Mouse (Mus musculus): ENCODE measurements around the gene Ccdc130. TPM values are rescaled to one million over a fixed set of nuclear protein-coding genes. Genes with fewer than 3 reads are reported as not detected.
A peak's percentile ranks its signal among the peaks of the same experiment; 100 is the strongest.

Gene Ccdc130
- total RNA-seq, 1 experiment from 2014 or later: 22.5 TPM

- ATAC-seq (ENCODE audit: extremely low read depth, insufficient number of reproducible peaks, low FRiP score, poor library complexity, severe bottlenecking): no peak
Observed at GRCm38 (mm10) chr8:84241821-84242220, 28.4 kb downstream of the Ccdc130 start.

GRCm38 (mm10) chr8:84241167-84241566, 29.0 kb downstream of the Ccdc130 start:
- no peak for ATAC-seq (ENCODE audit: extremely low read depth, insufficient number of reproducible peaks, low FRiP score, poor library complexity, severe bottlenecking)

- ATAC-seq (ENCODE audit: extremely low read depth, insufficient number of reproducible peaks, low FRiP score, poor library complexity, severe bottlenecking): no peak
Observed at GRCm38 (mm10) chr8:84237542-84238229, 32.5 kb downstream of the Ccdc130 start.

DNA sequence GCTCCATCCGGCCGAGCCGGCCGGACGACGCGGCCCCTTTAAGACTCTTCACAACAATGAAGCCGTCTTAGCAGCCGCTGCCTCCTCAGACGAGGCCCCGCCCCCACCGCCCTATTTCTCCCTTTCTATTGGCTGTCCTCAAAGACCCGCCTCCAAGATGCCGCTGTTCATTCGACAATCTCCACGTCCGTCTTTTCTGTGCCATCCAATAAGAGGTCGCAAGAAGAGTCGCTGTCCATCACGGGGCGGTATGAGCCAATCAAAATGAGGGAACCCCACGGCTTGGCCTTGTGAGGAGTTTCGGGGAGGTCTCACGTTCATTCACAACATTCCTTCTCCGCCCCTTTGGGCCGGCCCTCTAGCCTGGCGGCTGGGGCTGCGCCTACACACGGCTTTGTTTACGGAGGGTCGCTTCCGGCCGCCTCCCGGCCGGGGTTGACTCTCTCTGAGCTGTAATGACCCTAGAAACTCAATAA, 33.1 kb downstream of the Ccdc130 start, which contains the start of gene Zswim4:
Gene Zswim4 (minus strand): TSS at position 58 of the 476 bp plus-strand sequence.
- ATAC-seq (ENCODE audit: extremely low read depth, insufficient number of reproducible peaks, low FRiP score, poor library complexity, severe bottlenecking): peak; percentile 94

DNA sequence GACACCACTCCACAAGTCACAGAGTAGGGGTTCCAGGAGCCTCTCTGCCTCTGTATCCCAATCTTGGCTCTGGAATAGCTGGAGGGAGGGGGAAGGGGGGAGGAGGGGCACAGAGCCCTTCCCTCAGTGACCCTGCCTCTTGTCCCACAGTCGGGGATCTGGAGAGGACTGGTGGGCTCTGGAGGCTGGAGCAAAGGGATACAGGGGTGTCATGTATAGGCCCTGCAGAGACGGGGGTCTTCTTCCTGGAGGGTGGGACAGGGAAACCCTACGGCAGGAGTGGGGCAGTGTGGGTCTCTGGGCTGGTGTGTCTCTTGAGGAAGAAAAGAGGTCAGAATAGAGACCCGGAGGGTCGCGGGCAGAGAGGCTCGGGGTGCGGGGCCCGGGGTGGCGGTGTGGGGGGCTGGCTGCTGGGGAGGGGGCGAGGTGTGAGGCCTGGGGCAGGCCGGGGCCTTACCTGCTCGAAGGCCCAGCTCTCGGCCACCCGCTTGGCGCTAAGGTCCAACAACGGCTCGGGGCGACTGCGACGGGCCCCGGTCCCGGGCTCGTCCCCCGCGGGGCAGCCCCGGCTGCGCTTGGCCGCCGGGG, 33.7 kb downstream of the Ccdc130 start:
- ATAC-seq (ENCODE audit: extremely low read depth, insufficient number of reproducible peaks, low FRiP score, poor library complexity, severe bottlenecking): no peak

GRCm38 (mm10) chr8:84235746-84236409, 34.3 kb downstream of the Ccdc130 start:
- ATAC-seq (ENCODE audit: extremely low read depth, insufficient number of reproducible peaks, low FRiP score, poor library complexity, severe bottlenecking): no peak

GRCm38 (mm10) chr8:84233055-84233454, 37.1 kb downstream of the Ccdc130 start:
- peak; percentile 35 for ATAC-seq (ENCODE audit: extremely low read depth, insufficient number of reproducible peaks, low FRiP score, poor library complexity, severe bottlenecking)

DNA sequence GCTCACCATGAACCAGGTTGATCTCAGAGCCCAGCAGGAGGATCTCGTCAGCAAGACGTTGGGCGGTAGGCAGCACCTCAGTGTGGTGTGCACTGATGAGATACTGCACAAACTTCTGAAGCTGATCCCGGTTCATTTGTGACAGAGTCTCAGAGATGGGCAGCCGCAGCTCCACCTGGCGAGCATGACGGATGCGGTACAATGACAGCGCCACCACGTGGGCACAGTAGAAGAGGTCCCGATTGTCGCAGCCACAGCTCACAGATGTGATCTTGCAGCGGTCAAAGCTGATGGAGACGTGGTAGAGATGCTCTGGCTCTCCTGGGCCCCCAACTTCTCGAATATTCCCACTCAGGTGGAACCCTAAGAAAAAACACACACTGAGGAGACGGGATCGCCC, 39.4 kb downstream of the Ccdc130 start:
- ATAC-seq (ENCODE audit: extremely low read depth, insufficient number of reproducible peaks, low FRiP score, poor library complexity, severe bottlenecking): no peak

DNA sequence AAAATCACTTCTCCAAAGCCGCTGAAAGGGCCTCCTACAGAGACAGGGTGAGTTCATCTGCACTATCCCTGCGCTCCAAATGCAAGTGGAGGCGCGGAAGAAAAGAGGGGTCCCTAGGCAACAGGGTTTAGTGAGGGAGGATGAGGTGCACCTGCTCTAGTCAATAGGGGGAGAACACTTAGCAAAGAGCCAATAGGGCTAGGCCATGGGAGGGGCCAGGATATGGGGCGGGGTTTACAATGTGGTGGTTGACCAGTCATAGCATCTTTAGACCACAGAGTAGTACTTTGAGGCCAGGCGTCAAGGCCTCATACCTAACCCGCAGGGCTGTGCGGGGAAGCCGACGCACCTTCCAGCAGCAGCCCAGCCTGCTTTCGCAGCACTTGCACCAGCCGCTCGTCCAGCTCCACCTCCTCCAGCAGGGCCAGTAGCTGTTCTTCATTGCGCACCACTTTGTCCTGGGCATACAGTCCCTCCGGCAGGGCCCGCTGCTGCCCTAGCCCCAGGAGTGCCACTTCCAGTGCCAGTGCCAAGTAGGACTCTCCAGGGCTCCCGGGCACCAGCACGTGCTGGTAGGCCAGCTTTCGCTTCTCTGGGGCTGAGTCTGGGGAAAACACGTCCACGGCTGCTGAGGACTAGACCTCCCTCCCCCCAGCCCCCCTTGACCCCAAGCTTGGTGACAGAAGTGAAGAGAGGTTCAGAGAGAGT, 46.7 kb downstream of the Ccdc130 start:
- ATAC-seq (ENCODE audit: extremely low read depth, insufficient number of reproducible peaks, low FRiP score, poor library complexity, severe bottlenecking): no peak

DNA sequence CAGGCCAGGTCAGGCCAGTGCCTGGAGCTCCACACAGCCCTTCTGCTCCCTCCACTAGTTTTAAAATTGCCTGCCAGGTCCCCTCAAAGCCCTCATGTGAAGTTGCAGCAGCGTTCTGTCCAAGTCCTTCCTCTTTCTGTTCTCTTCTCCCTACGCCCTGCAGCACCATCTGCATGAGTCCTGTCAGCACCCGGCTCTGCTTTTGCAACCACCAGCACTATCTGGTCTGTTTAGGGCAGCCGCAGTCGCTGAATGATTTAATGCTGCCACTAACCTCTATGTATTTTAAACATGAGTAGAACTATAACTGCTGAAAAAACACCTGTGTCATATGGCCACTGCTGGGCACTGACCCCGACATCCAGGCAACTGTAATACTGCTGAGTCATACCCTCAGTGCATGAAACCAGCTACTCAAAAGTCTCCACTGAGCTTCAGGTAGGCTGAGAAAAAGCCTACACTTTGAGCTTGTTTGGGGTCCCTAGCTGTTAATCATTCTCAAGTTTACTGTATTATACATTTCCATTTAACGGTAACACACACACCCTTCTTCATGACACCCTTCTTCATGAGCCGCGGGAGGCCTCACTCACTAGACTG, 47.5 kb downstream of the Ccdc130 start:
- ATAC-seq (ENCODE audit: extremely low read depth, insufficient number of reproducible peaks, low FRiP score, poor library complexity, severe bottlenecking): peak; percentile 38

DNA sequence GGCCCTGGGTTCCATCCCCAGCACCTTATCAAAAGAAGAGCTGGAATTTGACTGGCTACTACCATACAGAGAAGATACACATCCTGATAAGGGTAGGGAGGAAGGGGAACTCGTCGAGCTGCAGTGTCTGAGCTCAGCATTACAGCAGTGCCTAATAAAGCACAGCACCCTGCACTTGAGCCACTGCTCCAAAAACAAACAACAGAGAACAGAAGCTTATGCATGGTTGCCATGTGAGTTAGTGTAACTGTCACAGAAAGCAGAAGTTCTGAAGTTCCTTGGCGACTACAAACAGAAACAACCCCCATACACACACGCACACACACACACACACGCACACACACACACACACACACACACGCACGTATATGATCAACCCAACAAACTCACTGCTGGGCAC, 50.1 kb downstream of the Ccdc130 start:
- ATAC-seq (ENCODE audit: extremely low read depth, insufficient number of reproducible peaks, low FRiP score, poor library complexity, severe bottlenecking): peak; percentile 37

GRCm38 (mm10) chr8:84218143-84218542, 52.0 kb downstream of the Ccdc130 start:
- ATAC-seq (ENCODE audit: extremely low read depth, insufficient number of reproducible peaks, low FRiP score, poor library complexity, severe bottlenecking): no peak

GRCm38 (mm10) chr8:84217206-84217605, 53.0 kb downstream of the Ccdc130 start:
- no peak for ATAC-seq (ENCODE audit: extremely low read depth, insufficient number of reproducible peaks, low FRiP score, poor library complexity, severe bottlenecking)

- no peak for ATAC-seq (ENCODE audit: extremely low read depth, insufficient number of reproducible peaks, low FRiP score, poor library complexity, severe bottlenecking)
Observed at GRCm38 (mm10) chr8:84213277-84213676, 56.9 kb downstream of the Ccdc130 start.

DNA sequence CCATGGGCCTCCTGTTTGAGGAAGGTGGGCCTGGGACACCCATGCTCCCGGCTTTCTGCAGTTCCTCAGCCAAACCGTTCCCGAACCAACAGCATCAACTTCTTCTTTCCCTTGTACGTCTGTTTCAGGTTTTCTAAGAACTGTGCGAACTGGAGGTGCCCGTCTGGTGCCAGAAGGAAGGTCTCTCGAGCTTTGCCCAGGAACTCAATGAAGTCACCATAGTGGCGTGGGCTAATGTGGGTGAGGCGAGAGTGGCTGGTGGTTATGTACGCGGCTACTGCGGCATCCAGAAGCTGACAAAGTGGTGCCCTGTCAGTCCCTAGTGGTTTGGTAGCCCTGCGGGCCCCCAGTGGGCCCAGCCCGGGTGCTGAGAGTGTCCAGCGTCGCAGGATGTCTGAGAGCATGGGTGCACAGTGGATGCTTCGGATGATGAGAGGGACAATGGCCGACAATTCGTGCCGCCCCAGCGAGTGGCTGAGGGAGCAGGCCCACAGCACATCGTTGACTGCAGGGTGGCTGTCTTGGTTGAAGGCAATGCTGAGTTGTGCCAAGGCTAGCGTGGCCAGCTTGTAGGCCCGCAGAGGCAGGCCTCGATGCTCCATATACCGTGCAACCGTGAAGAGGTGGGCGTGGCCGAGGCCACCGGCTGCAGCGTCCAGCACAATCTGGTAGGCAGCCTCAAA, 58.2 kb downstream of the Ccdc130 start:
- ATAC-seq (ENCODE audit: extremely low read depth, insufficient number of reproducible peaks, low FRiP score, poor library complexity, severe bottlenecking): no peak

GRCm38 (mm10) chr8:84211202-84211601, 59.0 kb downstream of the Ccdc130 start:
- ATAC-seq (ENCODE audit: extremely low read depth, insufficient number of reproducible peaks, low FRiP score, poor library complexity, severe bottlenecking): no peak

DNA sequence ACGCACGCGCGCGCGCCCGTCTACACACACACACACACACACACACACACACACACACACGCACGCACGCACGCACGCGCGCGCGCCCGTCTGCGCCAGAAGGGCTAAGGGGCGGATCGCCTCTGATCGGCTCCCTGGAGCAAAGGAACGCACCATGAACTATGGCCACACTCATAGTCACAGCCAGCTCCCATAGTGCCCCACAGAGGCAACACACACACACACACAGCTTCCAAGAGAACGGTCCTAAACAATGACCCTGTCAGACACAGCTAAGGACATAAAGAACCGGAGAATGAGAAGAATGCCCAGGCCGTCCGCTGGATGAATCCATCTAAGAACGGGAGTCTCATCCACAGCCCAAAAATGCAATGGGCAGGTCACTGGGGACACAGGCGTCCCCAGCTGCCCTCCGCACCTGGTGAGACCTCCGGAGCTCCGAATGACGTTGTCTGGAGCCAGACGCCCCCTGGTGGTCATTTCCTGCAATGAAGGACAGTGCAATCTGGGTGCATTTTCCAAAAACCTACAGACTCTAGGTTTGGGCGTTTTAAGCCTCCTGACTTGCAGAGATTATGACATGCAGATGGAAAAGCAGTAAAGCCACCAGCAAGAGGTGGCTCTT, 59.9 kb downstream of the Ccdc130 start:
- ATAC-seq (ENCODE audit: extremely low read depth, insufficient number of reproducible peaks, low FRiP score, poor library complexity, severe bottlenecking): peak; percentile 40; the same call in 1 of the 2 replicates
